Mouse (Mus musculus) heart, embryonic 16.5 days (tissue): Measurements from ENCODE around the gene Cd28. TPM values are rescaled to one million over a fixed set of nuclear protein-coding genes. Genes with fewer than 3 reads are reported as not detected.
A peak's percentile ranks its signal among the peaks of the same experiment; 100 is the strongest.

ENCODE experiments used
- ATAC-seq: fragments of 200-750 bp; cut with Nextera tagmentation; replicated peaks from 2 replicates; pipeline ENCODE4 v1.8.0; 2017; ENCODE audit warnings: moderate number of reproducible peaks; ENCODE audit not compliant: insufficient read depth, low FRiP score; ENCODE audit errors: extremely low read depth
- H3K27ac ChIP-seq: fragments of 300-500 bp; sonication (generic); 2 replicates; pipeline ENCODE4 v1.5.1; 2014; ENCODE audit warnings: mild to moderate bottlenecking, low read length, control low read depth, moderate library complexity
- H3K27me3 ChIP-seq: fragments of 300-500 bp; sonication (generic); 2 replicates; pipeline ENCODE4 v1.6.1; 2014; ENCODE audit warnings: low read length, mixed read lengths; ENCODE audit not compliant: control insufficient read depth, insufficient read depth
- H3K36me3 ChIP-seq: fragments of 300-500 bp; sonication (generic); 2 replicates; pipeline ENCODE4 v1.6.1; 2014; ENCODE audit not compliant: control insufficient read depth, insufficient read depth
- H3K4me1 ChIP-seq: fragments of 300-500 bp; sonication (generic); 2 replicates; pipeline ENCODE4 v1.6.1; 2014; ENCODE audit warnings: low read length, mixed read lengths; ENCODE audit not compliant: control insufficient read depth, insufficient read depth
- H3K4me2 ChIP-seq: fragments of 300-500 bp; sonication (generic); 2 replicates; pipeline ENCODE4 v1.6.1; 2014; ENCODE audit warnings: low read depth, mild to moderate bottlenecking, control low read depth, low read length
- H3K4me3 ChIP-seq: fragments of 300-500 bp; sonication (generic); 2 replicates; pipeline ENCODE4 v1.5.1; 2014; ENCODE audit warnings: mild to moderate bottlenecking, control low read depth, low read length
- H3K9ac ChIP-seq: fragments of 300-500 bp; sonication (generic); 2 replicates; pipeline ENCODE4 v1.6.1; 2014; ENCODE audit warnings: low read length, control low read depth
- H3K9me3 ChIP-seq: fragments of 300-500 bp; sonication (generic); replicated peaks from 2 replicates; pipeline ENCODE4 v1.6.1; 2016; ENCODE audit warnings: low read length; ENCODE audit not compliant: control insufficient read depth
- WGBS: fragments of 180-500 bp; shearing (Covaris S2); extraction: QIAGEN DNeasy Blood & Tissue Kit; methylation state at CpG from one replicate; pipeline ENCODE4 v1.1.7; 2014; 5-methylcytosine and 5-hydroxymethylcytosine counted together
- polyA plus RNA-seq: library from polyadenylated mRNA; unstranded; fragments of >200 nt; fragmentation: Nextera tagmentation; extraction: Ambion mirVana; gene quantifications from 2 replicates; pipeline ENCODE4 v1.2.1, GENCODE M21; 2015

The Cd28 gene
- polyA plus RNA-seq, 1 experiment from 2014 or later: 3.7 TPM

DNA sequence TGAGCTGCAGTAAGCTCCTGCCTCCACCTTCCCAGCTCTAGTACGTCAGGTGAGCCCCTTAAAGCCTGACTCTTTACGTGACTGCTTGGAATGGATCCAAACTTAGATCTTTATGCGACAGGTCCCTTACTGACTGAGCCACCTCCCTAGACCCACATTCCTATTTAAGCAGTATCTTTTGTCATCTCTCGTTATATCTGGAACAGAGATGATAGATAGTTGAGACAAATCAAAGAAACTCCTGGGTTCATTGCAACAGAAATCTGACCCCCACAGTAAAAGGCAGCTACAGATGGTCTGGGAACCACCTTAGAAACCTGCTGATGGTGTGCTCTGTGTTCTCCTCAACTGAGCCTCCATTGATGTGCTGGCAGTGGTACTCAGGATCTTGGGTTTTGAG lies 59.6 kb downstream of the Cd28 start:
- WGBS: 79% methylated on average over 4 of the region's 4 CpGs
- Histone ChIP-seq H3K9ac (no peak overlapping the region), H3K9me3 (no peaks in the 10 kb centered on the region), H3K4me2 (no peak overlapping the region), H3K27ac (peak overlapping the region; percentile 72; the same call in 1 of the 2 replicates), H3K4me1 (peaks cover 5% of the 10 kb centered on the region), H3K4me3 (no peak overlapping the region), H3K27me3 (no peaks in the 10 kb centered on the region), H3K36me3 (no peaks in the 10 kb centered on the region)
- ATAC-seq: no peak

- peak; percentile 40 for ATAC-seq
- H3K27me3 ChIP-seq: no peaks in the 10 kb centered on the region
- no peak overlapping the region for H3K9ac ChIP-seq
- WGBS: 84% methylated on average over 3 of the region's 3 CpGs
- peaks cover 5% of the 10 kb centered on the region for H3K4me1 ChIP-seq
- H3K36me3 ChIP-seq: no peaks in the 10 kb centered on the region
- H3K4me3 ChIP-seq: no peak overlapping the region
- H3K27ac ChIP-seq: peak overlapping the region; percentile 72
- H3K9me3 ChIP-seq: no peaks in the 10 kb centered on the region
- H3K4me2 ChIP-seq: no peak overlapping the region
These were observed 60.3 kb downstream of the Cd28 start for GRCm38 (mm10) chr1:60776906-60777305.

DNA sequence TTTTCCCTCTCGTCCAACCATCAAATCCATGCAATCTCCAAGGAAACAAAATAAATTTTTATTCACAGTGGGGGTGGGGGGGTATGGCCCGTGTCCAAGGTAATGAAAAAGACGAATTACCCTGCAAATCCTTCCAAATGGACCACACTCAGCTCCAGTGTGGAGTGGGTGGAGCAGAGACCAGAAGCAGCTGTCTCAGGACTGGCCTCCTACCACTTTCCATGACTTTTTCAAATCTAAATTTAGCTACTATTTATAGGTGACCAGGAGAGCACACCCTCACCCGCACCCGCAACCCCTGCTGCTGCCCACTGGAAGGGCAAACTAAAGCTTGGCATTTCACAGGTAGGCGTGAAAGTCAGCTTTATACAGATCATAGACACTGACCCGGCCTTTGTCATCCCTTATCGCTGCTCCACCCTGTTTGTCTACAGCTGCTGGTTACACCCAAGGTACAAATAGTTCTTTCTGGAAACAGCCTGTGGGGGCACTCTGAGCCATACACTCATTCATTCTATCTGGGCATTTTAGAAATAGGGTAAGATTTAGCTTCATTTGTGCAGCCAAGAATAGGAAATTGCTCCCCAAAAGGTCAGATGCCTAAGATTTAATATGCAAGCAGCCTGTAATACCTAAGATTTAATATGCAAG lies 62.0 kb downstream of the Cd28 start:
- Histone ChIP-seq H3K27ac (peak overlapping the region; percentile 68), H3K4me1 (peaks cover 5% of the 10 kb centered on the region), H3K4me2 (no peak overlapping the region), H3K36me3 (no peaks in the 10 kb centered on the region), H3K27me3 (no peaks in the 10 kb centered on the region), H3K4me3 (no peak overlapping the region), H3K9ac (no peak overlapping the region), H3K9me3 (no peaks in the 10 kb centered on the region)
- ATAC-seq: no peak
- 60% methylated on average over 8 of the region's 8 CpGs for WGBS

DNA sequence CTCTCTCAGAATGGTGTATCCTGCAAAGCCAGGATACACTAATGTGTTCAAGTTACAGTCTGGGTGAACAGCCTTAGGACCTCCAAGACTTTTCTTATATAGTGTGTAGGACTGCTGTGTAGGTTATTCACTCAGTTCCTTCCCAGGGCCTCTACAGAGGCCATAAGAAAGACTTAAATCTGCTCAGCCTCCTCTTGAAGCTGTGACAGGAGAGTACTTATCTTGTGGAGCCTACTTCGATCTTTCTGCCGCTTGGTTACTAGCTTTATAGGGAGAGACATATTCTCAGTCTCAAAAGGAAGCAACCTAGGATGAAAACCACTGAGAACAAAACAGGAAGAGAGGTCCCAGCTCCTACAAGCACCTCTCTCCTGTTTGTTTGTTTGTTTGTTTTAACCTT lies 62.6 kb downstream of the Cd28 start:
- Histone ChIP-seq H3K9ac (no peak overlapping the region), H3K4me3 (no peak overlapping the region), H3K27ac (peak overlapping the region; percentile 54), H3K4me2 (no peak overlapping the region), H3K4me1 (peaks cover 5% of the 10 kb centered on the region), H3K9me3 (no peaks in the 10 kb centered on the region), H3K27me3 (no peaks in the 10 kb centered on the region), H3K36me3 (no peaks in the 10 kb centered on the region)
- WGBS: 56% methylated on average over 2 of the region's 2 CpGs
- ATAC-seq: no peak

DNA sequence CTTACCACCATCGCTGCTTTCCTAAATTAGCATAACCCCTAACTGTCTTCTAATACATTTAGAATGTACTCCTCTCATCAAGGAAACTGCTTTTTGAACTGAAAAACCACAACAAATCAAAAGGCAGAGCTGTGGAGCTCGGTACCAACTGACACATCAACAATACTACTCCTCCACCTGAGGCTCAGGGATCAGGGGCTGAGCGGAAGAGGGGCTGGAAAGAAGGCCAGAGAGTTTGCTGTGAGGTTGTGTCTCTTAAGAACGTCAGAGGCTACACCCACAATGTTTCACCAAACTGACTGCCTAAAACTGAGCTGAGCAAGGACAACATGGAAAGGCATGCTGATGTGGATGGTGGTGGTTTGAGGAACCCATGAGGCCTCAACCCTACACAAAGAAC lies 65.1 kb downstream of the Cd28 start:
- Histone ChIP-seq H3K27me3 (no peaks in the 10 kb centered on the region), H3K4me1 (peaks cover 5% of the 10 kb centered on the region), H3K9ac (no peak overlapping the region), H3K9me3 (no peaks in the 10 kb centered on the region), H3K27ac (peak overlapping the region; percentile 61), H3K4me3 (no peak overlapping the region), H3K4me2 (no peak overlapping the region), H3K36me3 (no peaks in the 10 kb centered on the region)
- WGBS: 75% methylated on average over 4 of the region's 4 CpGs
- ATAC-seq: 0 out of 2 replicates have a peak, but pooled peaks have one; percentile 28

- H3K4me3 ChIP-seq: no peak overlapping the region
- H3K4me1 ChIP-seq: 0 out of 2 replicates have a peak, but pooled peaks cover 2% of the 10 kb centered on the region
- H3K27me3 ChIP-seq: no peaks in the 10 kb centered on the region
- H3K9me3 ChIP-seq: no peaks in the 10 kb centered on the region
- no peaks in the 10 kb centered on the region for H3K36me3 ChIP-seq
- no peak overlapping the region for H3K27ac ChIP-seq
- H3K9ac ChIP-seq: no peak overlapping the region
- ATAC-seq: no peak
- H3K4me2 ChIP-seq: no peak overlapping the region
These were observed 77.1 kb downstream of the Cd28 start for GRCm38 (mm10) chr1:60793717-60794116.

GRCm38 (mm10) chr1:60795677-60796205 lies 79.1 kb downstream of the Cd28 start:
- H3K9me3 ChIP-seq: no peaks in the 10 kb centered on the region
- H3K4me3 ChIP-seq: no peak overlapping the region
- H3K27me3 ChIP-seq: no peaks in the 10 kb centered on the region
- no peak overlapping the region for H3K4me2 ChIP-seq
- 0 out of 2 replicates have a peak, but pooled peaks cover 4% of the 10 kb centered on the region for H3K4me1 ChIP-seq
- no peak for ATAC-seq
- 77% methylated on average over 3 of the region's 3 CpGs for WGBS
- no peak overlapping the region for H3K9ac ChIP-seq
- H3K27ac ChIP-seq: no peak overlapping the region
- no peaks in the 10 kb centered on the region for H3K36me3 ChIP-seq

DNA sequence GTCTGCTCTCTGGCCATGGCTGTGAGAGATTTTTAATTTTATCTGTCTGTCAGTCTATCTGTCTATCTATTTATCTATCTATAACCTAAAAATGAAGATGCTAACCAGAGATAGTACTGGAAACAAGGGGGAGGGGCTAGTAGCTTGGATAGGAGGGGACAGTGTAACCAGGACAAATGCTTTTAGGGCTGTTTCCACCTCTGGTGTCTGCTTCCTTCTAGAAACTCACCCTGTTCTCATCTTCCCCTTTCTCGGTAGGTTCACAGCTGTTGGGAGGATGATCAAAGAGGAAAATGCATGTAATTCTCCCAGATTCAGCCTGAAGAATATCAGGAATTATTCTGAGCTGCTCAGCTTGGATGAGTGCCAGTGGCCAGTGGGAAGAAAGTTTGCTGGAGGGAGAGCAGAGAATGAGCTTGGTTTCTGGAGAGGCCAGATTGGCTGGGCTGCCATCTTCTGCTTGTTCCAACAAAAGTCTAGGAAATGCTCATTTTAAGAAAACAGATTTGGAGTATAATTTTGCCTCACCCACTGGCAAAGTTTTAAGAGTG lies 83.3 kb downstream of the Cd28 start:
- H3K27me3 ChIP-seq: no peaks in the 10 kb centered on the region
- H3K27ac ChIP-seq: no peak overlapping the region
- H3K9me3 ChIP-seq: no peaks in the 10 kb centered on the region
- H3K4me3 ChIP-seq: no peak overlapping the region
- 36% methylated on average over 1 of the region's 1 CpGs for WGBS
- ATAC-seq: no peak
- H3K36me3 ChIP-seq: no peaks in the 10 kb centered on the region
- H3K4me2 ChIP-seq: no peak overlapping the region
- peaks cover 6% of the 10 kb centered on the region; the same call in 1 of the 2 replicates for H3K4me1 ChIP-seq
- no peak overlapping the region for H3K9ac ChIP-seq

DNA sequence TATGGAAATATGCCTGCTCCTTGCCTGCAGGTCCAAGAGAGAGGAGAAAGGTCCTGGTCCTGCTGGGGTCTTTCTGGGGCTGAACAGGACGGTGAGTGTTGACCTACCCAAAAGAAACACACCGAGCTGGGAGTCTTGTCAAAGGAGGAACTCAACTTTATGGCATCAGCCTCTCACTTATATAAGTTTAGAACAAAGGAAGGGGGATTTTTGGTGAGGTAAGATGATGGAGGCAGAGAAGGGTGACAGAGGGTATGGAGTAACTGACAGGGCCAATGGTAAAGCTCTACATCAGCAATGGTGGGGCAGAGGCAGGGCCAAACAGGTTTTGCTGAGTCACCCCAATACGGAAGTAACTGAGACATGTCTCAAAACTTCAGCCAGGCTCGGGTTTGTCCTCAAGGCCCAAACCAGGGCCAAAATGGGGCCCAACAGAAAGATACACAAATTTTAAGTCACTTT lies 84.6 kb downstream of the Cd28 start:
- WGBS: 86% methylated on average over 4 of the region's 4 CpGs
- Histone ChIP-seq H3K9me3 (no peaks in the 10 kb centered on the region), H3K27ac (no peak overlapping the region), H3K4me2 (no peak overlapping the region), H3K4me3 (no peak overlapping the region), H3K27me3 (no peaks in the 10 kb centered on the region), H3K36me3 (no peaks in the 10 kb centered on the region), H3K4me1 (peaks cover 6% of the 10 kb centered on the region; the same call in 1 of the 2 replicates), H3K9ac (no peak overlapping the region)
- ATAC-seq: no peak
